Mouse (Mus musculus): ENCODE measurements around the gene Ralgapa2. TPM values are rescaled to one million over a fixed set of nuclear protein-coding genes. Genes with fewer than 3 reads are reported as not detected.

Ralgapa2 gene
- polyA plus RNA-seq, 1 experiment from 2014 or later = 4.5 TPM

- Histone ChIP-seq H3K4me3 (ENCODE audit: low read depth, low read length) (no peak overlapping the region), H3K27ac (ENCODE audit: low read length) (no peak overlapping the region), H3K36me3 (ENCODE audit: control insufficient read depth, insufficient read depth) (no peaks in the 10 kb centered on the region), H3K9ac (ENCODE audit: low read depth, low read length) (no peak overlapping the region), H3K9me3 (replicated peaks; ENCODE audit: control insufficient read depth, low read length) (no peaks in the 10 kb centered on the region), H3K4me2 (ENCODE audit: low read depth, low read length) (no peak overlapping the region), H3K4me1 (ENCODE audit: control insufficient read depth, low read depth, low read length) (no peaks in the 10 kb centered on the region; the same call in 1 of the 2 replicates), H3K27me3 (ENCODE audit: control insufficient read depth, insufficient read depth, low read depth, low read length) (no peaks in the 10 kb centered on the region)
- 39% methylated on average over 6 of the region's 6 CpGs for WGBS (ENCODE audit: insufficient replicate concordance)
- ATAC-seq (ENCODE audit: low read depth) = no peak
Measured at GRCm38 (mm10) chr2:146281346-146281745, 230.8 kb downstream of the Ralgapa2 start.

- Histone ChIP-seq H3K4me1 (ENCODE audit: control insufficient read depth, low read depth, low read length) (no peaks in the 10 kb centered on the region; the same call in 1 of the 2 replicates), H3K9me3 (replicated peaks; ENCODE audit: control insufficient read depth, low read length) (no peaks in the 10 kb centered on the region), H3K4me2 (ENCODE audit: low read depth, low read length) (no peak overlapping the region), H3K27me3 (ENCODE audit: control insufficient read depth, insufficient read depth, low read depth, low read length) (no peaks in the 10 kb centered on the region), H3K27ac (ENCODE audit: low read length) (no peak overlapping the region), H3K4me3 (ENCODE audit: low read depth, low read length) (no peak overlapping the region), H3K36me3 (ENCODE audit: control insufficient read depth, insufficient read depth) (no peaks in the 10 kb centered on the region), H3K9ac (ENCODE audit: low read depth, low read length) (no peak overlapping the region)
- 58% methylated on average over 1 of the region's 1 CpGs for WGBS (ENCODE audit: insufficient replicate concordance)
- no peak for ATAC-seq (ENCODE audit: low read depth)
Measured at GRCm38 (mm10) chr2:146280921-146281274, 231.2 kb downstream of the Ralgapa2 start.

GRCm38 (mm10) chr2:146280221-146280920 lies 231.8 kb downstream of the Ralgapa2 start:
- Histone ChIP-seq H3K4me2 (ENCODE audit: low read depth, low read length) (no peak overlapping the region), H3K9ac (ENCODE audit: low read depth, low read length) (no peak overlapping the region), H3K27me3 (ENCODE audit: control insufficient read depth, insufficient read depth, low read depth, low read length) (no peaks in the 10 kb centered on the region), H3K27ac (ENCODE audit: low read length) (no peak overlapping the region), H3K4me3 (ENCODE audit: low read depth, low read length) (no peak overlapping the region), H3K4me1 (ENCODE audit: control insufficient read depth, low read depth, low read length) (no peaks in the 10 kb centered on the region; the same call in 1 of the 2 replicates), H3K36me3 (ENCODE audit: control insufficient read depth, insufficient read depth) (no peaks in the 10 kb centered on the region), H3K9me3 (replicated peaks; ENCODE audit: control insufficient read depth, low read length) (no peaks in the 10 kb centered on the region)
- 47% methylated on average over 6 of the region's 6 CpGs for WGBS (ENCODE audit: insufficient replicate concordance)
- ATAC-seq (ENCODE audit: low read depth) = no peak

- no peaks in the 10 kb centered on the region for H3K36me3 ChIP-seq (ENCODE audit: control insufficient read depth, insufficient read depth)
- H3K9ac ChIP-seq (ENCODE audit: low read depth, low read length) = no peak overlapping the region
- H3K4me3 ChIP-seq (ENCODE audit: low read depth, low read length) = no peak overlapping the region
- WGBS (ENCODE audit: insufficient replicate concordance) = 76% methylated on average over 24 of the region's 24 CpGs
- no peaks in the 10 kb centered on the region; the same call in 1 of the 2 replicates for H3K4me1 ChIP-seq (ENCODE audit: control insufficient read depth, low read depth, low read length)
- ATAC-seq (ENCODE audit: low read depth) = no peak
- no peaks in the 10 kb centered on the region for H3K9me3 ChIP-seq (replicated peaks; ENCODE audit: control insufficient read depth, low read length)
- H3K4me2 ChIP-seq (ENCODE audit: low read depth, low read length) = no peak overlapping the region
- no peak overlapping the region for H3K27ac ChIP-seq (ENCODE audit: low read length)
- H3K27me3 ChIP-seq (ENCODE audit: control insufficient read depth, insufficient read depth, low read depth, low read length) = no peaks in the 10 kb centered on the region
Measured at GRCm38 (mm10) chr2:146279430-146280220, 232.5 kb downstream of the Ralgapa2 start.

- ATAC-seq (ENCODE audit: low read depth) = peak; percentile 64
- 54% methylated on average over 5 of the region's 5 CpGs for WGBS (ENCODE audit: insufficient replicate concordance)
Measured at GRCm38 (mm10) chr2:146278381-146278780, 233.8 kb downstream of the Ralgapa2 start.

GRCm38 (mm10) chr2:146266539-146266938 lies 245.6 kb downstream of the Ralgapa2 start:
- no peaks in the 10 kb centered on the region for H3K36me3 ChIP-seq (ENCODE audit: control insufficient read depth, insufficient read depth)
- no peaks in the 10 kb centered on the region for H3K9me3 ChIP-seq (replicated peaks; ENCODE audit: control insufficient read depth, low read length)
- no peak overlapping the region for H3K4me3 ChIP-seq (ENCODE audit: low read depth, low read length)
- ATAC-seq (ENCODE audit: low read depth) = no peak
- H3K27ac ChIP-seq (ENCODE audit: low read length) = no peak overlapping the region
- no peak overlapping the region for H3K9ac ChIP-seq (ENCODE audit: low read depth, low read length)
- H3K27me3 ChIP-seq (ENCODE audit: control insufficient read depth, insufficient read depth, low read depth, low read length) = no peaks in the 10 kb centered on the region
- H3K4me2 ChIP-seq (ENCODE audit: low read depth, low read length) = no peak overlapping the region
- 56% methylated on average over 3 of the region's 3 CpGs for WGBS (ENCODE audit: insufficient replicate concordance)
- no peaks in the 10 kb centered on the region for H3K4me1 ChIP-seq (ENCODE audit: control insufficient read depth, low read depth, low read length)

More at GRCm38 (mm10) chr2:146278381-146278780, 233.8 kb downstream of the Ralgapa2 start:
- Histone ChIP-seq H3K27ac (ENCODE audit: low read length) (no peak overlapping the region), H3K4me1 (ENCODE audit: control insufficient read depth, low read depth, low read length) (no peaks in the 10 kb centered on the region; the same call in 1 of the 2 replicates), H3K4me3 (ENCODE audit: low read depth, low read length) (no peak overlapping the region), H3K9ac (ENCODE audit: low read depth, low read length) (no peak overlapping the region), H3K36me3 (ENCODE audit: control insufficient read depth, insufficient read depth) (no peaks in the 10 kb centered on the region), H3K9me3 (replicated peaks; ENCODE audit: control insufficient read depth, low read length) (no peaks in the 10 kb centered on the region), H3K4me2 (ENCODE audit: low read depth, low read length) (no peak overlapping the region), H3K27me3 (ENCODE audit: control insufficient read depth, insufficient read depth, low read depth, low read length) (no peaks in the 10 kb centered on the region)

GRCm38 (mm10) chr2:146265045-146265444 lies 247.1 kb downstream of the Ralgapa2 start:
- Histone ChIP-seq H3K27me3 (ENCODE audit: control insufficient read depth, insufficient read depth, low read depth, low read length) (no peaks in the 10 kb centered on the region), H3K4me1 (ENCODE audit: control insufficient read depth, low read depth, low read length) (no peaks in the 10 kb centered on the region), H3K4me2 (ENCODE audit: low read depth, low read length) (no peak overlapping the region), H3K4me3 (ENCODE audit: low read depth, low read length) (no peak overlapping the region), H3K9ac (ENCODE audit: low read depth, low read length) (no peak overlapping the region), H3K9me3 (replicated peaks; ENCODE audit: control insufficient read depth, low read length) (no peaks in the 10 kb centered on the region), H3K36me3 (ENCODE audit: control insufficient read depth, insufficient read depth) (no peaks in the 10 kb centered on the region), H3K27ac (ENCODE audit: low read length) (no peak overlapping the region)
- 51% methylated on average over 4 of the region's 4 CpGs for WGBS (ENCODE audit: insufficient replicate concordance)
- ATAC-seq (ENCODE audit: low read depth) = no peak

- no peak overlapping the region for H3K4me2 ChIP-seq (ENCODE audit: low read depth, low read length)
Measured at GRCm38 (mm10) chr2:146262966-146263365, 249.2 kb downstream of the Ralgapa2 start.

GRCm38 (mm10) chr2:146262215-146262614 lies 249.9 kb downstream of the Ralgapa2 start:
- no peak overlapping the region for H3K4me2 ChIP-seq (ENCODE audit: low read depth, low read length)
- H3K27me3 ChIP-seq (ENCODE audit: control insufficient read depth, insufficient read depth, low read depth, low read length) = no peaks in the 10 kb centered on the region
- H3K27ac ChIP-seq (ENCODE audit: low read length) = no peak overlapping the region
- no peak overlapping the region for H3K9ac ChIP-seq (ENCODE audit: low read depth, low read length)
- no peak for ATAC-seq (ENCODE audit: low read depth)
- no peaks in the 10 kb centered on the region for H3K9me3 ChIP-seq (replicated peaks; ENCODE audit: control insufficient read depth, low read length)
- 69% methylated on average over 10 of the region's 10 CpGs for WGBS (ENCODE audit: insufficient replicate concordance)
- no peak overlapping the region for H3K4me3 ChIP-seq (ENCODE audit: low read depth, low read length)
- no peaks in the 10 kb centered on the region for H3K4me1 ChIP-seq (ENCODE audit: control insufficient read depth, low read depth, low read length)
- no peaks in the 10 kb centered on the region for H3K36me3 ChIP-seq (ENCODE audit: control insufficient read depth, insufficient read depth)

More at GRCm38 (mm10) chr2:146262966-146263365, 249.2 kb downstream of the Ralgapa2 start:
- no peak overlapping the region for H3K27ac ChIP-seq (ENCODE audit: low read length)
- H3K4me3 ChIP-seq (ENCODE audit: low read depth, low read length) = no peak overlapping the region
- no peaks in the 10 kb centered on the region for H3K36me3 ChIP-seq (ENCODE audit: control insufficient read depth, insufficient read depth)
- no peaks in the 10 kb centered on the region for H3K27me3 ChIP-seq (ENCODE audit: control insufficient read depth, insufficient read depth, low read depth, low read length)
- no peaks in the 10 kb centered on the region for H3K4me1 ChIP-seq (ENCODE audit: control insufficient read depth, low read depth, low read length)
- no peaks in the 10 kb centered on the region for H3K9me3 ChIP-seq (replicated peaks; ENCODE audit: control insufficient read depth, low read length)
- no peak for ATAC-seq (ENCODE audit: low read depth)
- H3K9ac ChIP-seq (ENCODE audit: low read depth, low read length) = no peak overlapping the region
